Mouse (Mus musculus): ENCODE results near the gene Aatk. TPM values are rescaled to one million over a fixed set of nuclear protein-coding genes. Genes with fewer than 3 reads are reported as not detected.

Aatk gene
- polyA plus RNA-seq (2012; rRNA removed), result 1.0 and 1.6 TPM in 2 replicates

DNA sequence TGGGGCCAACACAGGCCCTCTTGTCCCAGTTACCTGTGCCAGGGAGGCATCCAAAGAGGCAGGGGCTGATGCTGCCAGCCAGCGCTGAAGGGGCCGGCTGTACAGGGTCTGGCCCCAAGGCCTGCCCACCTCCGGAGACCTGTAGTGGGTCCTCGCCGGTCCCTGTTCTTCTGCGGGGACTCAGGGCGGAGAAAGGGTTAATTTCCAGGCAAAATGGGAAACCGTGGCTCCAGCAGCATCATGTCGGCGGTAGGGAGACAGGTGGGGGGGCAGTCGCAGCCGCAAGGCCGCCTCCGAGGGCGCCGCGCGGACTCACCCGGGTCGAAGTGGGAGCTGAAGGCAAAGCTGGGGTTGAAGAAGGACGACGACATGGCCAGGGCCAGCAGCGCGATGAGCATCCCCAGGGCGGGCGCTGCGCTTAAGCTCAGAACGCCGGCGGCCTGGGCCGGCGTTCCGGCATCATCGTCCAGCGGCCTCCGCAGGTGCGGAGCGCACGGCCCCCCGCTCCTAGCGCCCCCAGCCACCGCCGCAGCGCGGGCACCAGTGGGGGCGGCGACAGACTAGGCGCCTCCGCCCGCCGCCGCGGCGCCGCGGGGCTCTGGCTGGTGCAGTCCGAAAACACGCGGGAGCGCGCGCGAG lies at the start of gene Aatk:
Aatk (minus strand) TSS at position 615 of the 639 bp plus-strand sequence.

DNA sequence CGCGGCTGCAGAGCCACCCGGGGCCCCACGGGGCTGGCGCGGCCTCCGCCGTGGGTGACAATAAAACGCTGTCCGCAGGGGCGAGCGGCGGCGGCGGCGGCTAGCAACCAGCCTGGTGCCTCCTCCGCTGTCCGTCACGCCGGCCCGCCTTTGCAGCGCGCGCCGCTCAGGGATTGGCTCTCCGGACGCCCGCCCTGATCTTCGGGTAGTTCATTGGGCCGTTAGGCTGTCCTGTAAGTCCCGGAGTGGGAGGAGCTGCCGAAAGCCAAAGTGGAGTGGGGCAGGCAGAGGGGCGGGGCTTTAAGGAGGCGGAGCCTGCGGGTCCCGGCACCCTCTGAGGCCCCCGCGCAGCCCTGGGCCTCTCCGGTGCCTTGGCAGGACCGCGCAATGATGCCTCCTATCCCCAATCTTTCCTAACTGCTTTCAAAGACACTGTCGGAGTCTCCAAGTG lies 39.8 kb upstream of the Aatk start, which contains the start of gene Cep131:
Cep131 (minus strand) TSS at position 126 of the 451 bp plus-strand sequence.

Other genes starting within 250 kb of the Aatk start
- gene Chmp6, start 133.7 kb downstream of the Aatk start, polyA plus RNA-seq (2012; rRNA removed), result 12.8 and 13.9 TPM in 2 replicates
- 17.0 and 20.5 TPM in 2 replicates for gene Baiap2, start 104.4 kb downstream of the Aatk start, polyA plus RNA-seq (2012; rRNA removed)
- 3.1 and 4.7 TPM in 2 replicates for gene Cep131, start 39.7 kb upstream of the Aatk start, polyA plus RNA-seq (2012; rRNA removed)
- 9.1 and 11.0 TPM in 2 replicates for gene Tepsin, start 51.6 kb upstream of the Aatk start, polyA plus RNA-seq (2012; rRNA removed)
- gene Ndufaf8, start 51.8 kb upstream of the Aatk start, polyA plus RNA-seq (2012; rRNA removed), result 21.0 and 22.7 TPM in 2 replicates
- gene Slc38a10, start 104.2 kb upstream of the Aatk start, polyA plus RNA-seq (2012; rRNA removed), result 27.9 and 32.8 TPM in 2 replicates
- gene Bahcc1, start 185.8 kb upstream of the Aatk start, polyA plus RNA-seq (2012; rRNA removed), result 0.88 and 1.3 TPM in 2 replicates

Measured in liver, embryonic 18 days (tissue).